8 mouse cellular contexts compared by ENCODE assay signal in the genomic region with DNA sequence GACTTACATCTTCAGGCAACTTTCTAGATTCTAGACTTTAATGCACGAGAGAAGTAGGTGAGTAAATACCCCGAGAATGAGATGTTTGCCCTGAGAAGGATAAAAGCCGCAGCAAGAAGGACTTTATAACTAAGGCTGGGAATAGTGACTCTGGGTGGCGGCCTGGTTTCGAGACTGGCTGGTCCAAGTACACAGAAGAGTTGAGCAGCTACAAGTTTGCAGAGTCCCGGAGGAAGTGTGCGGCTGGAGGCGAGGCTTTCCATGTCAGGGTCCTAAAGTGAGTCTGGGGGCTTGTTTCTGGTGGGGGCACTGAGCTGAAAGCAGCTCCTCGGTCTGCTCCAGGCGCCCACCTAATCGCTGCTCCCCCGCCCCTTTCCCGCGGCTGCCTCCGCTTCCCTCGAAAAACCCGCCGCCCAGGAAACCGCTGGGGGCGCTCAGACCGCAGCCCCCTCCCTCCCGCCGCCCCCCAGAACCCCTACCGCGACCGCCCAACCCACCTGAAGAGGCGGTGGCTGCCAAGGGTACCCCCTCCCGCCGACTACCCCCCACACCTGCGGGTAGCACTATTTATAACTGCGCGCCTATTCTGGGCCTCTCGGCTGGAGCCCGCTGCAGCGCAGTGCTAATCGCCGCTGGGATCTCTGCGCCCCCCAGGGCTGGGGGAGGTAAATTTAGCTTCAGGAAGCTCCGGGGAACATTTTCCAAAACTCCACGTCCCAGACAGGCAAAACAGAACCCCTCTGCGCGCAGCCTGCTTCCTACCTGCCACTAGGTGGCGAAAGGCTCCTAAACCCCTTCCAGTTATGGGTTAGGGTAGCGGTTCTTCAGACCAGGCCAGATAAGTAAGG. TPM values are rescaled to one million over a fixed set of nuclear protein-coding genes. Genes with fewer than 3 reads are reported as not detected.
DNase-seq lines count a peak whose midpoint lies in the region; ATAC-seq and TF ChIP-seq lines count a peak whose summit lies in the region.

No protein-coding gene starts in this region.

- no peaks in the 10 kb centered on the region for H3K9me3 ChIP-seq in intestine, embryonic 15.5 days
- H3K9me3 ChIP-seq in liver, postnatal 0 days (ENCODE audit: low read length): no peaks in the 10 kb centered on the region
- no peaks in the 10 kb centered on the region for H3K9me3 ChIP-seq in neural tube, embryonic 14.5 days (ENCODE audit: control insufficient read depth, low read length)

- peaks cover 3% of the 10 kb centered on the region; the same call in 1 of the 2 replicates for H3K36me3 ChIP-seq in intestine, embryonic 15.5 days
- H3K36me3 ChIP-seq in liver, postnatal 0 days (replicated peaks; ENCODE audit: insufficient read depth, low read length): no peaks in the 10 kb centered on the region
- no peaks in the 10 kb centered on the region for H3K36me3 ChIP-seq in neural tube, embryonic 14.5 days (ENCODE audit: control insufficient read depth, insufficient read depth, low read length)

- peak overlapping the region; percentile 93 for H3K27ac ChIP-seq in intestine, embryonic 15.5 days
- H3K27ac ChIP-seq in liver, postnatal 0 days (ENCODE audit: low read depth): peak overlapping the region; percentile 48; the same call in 1 of the 2 replicates
- H3K27ac ChIP-seq in neural tube, embryonic 14.5 days (ENCODE audit: low read depth, low read length): no peak overlapping the region; the same call in 1 of the 2 replicates

- H3K4me1 ChIP-seq in intestine, embryonic 15.5 days (replicated peaks): peaks cover 38% of the 10 kb centered on the region
- H3K4me1 ChIP-seq in liver, postnatal 0 days (ENCODE audit: insufficient read depth): peaks cover 40% of the 10 kb centered on the region
- peaks cover 23% of the 10 kb centered on the region for H3K4me1 ChIP-seq in neural tube, embryonic 14.5 days (ENCODE audit: control insufficient read depth, insufficient read depth, low read length)

- H3K4me3 ChIP-seq in intestine, embryonic 15.5 days (replicated peaks): peak overlapping the region; percentile 61
- peak overlapping the region; percentile 78 for H3K4me3 ChIP-seq in liver, postnatal 0 days (ENCODE audit: low read depth, low read length)
- H3K4me3 ChIP-seq in neural tube, embryonic 14.5 days (ENCODE audit: low read depth, low read length): peak overlapping the region; percentile 34

- no peak for TF ChIP-seq EP300 in liver, postnatal 0 days (IDR thresholded peaks at IDR 0.05; ENCODE audit: low read depth)

- 0% methylated on average over 44 of the region's 44 CpGs for WGBS in intestine, embryonic 15.5 days
- under 1% methylated on average over 36 of the region's 44 CpGs for WGBS in liver, postnatal 0 days (ENCODE audit: insufficient replicate concordance)
- under 1% methylated on average over 41 of the region's 44 CpGs for WGBS in neural tube, embryonic 14.5 days

- peak overlapping the region; percentile 92 for H3K4me2 ChIP-seq in intestine, embryonic 15.5 days (replicated peaks)
- H3K4me2 ChIP-seq in liver, postnatal 0 days (ENCODE audit: low read depth, low read length): peak overlapping the region; percentile 100
- H3K4me2 ChIP-seq in neural tube, embryonic 14.5 days (ENCODE audit: low read depth, low read length): peak overlapping the region; percentile 97

- ATAC-seq in intestine, embryonic 15.5 days: no peak
- ATAC-seq in liver, postnatal 0 days: no peak
- ATAC-seq in neural tube, embryonic 14.5 days (ENCODE audit: low read depth): no peak

- DNase-seq in right cerebral cortex, adult 18-20 months: peak; percentile 57
- DNase-seq in right cerebral cortex, postnatal 25 days: no peak
- peak; percentile 77 to 80 for DNase-seq in cerebellum, postnatal 14 days
- peak; percentile 71 for DNase-seq in gastrocnemius, postnatal 10 days
- DNase-seq in liver, postnatal 0 days: peak; percentile 67
- peak; percentile 68 for DNase-seq in yolk sac, embryonic 10.5 days (ENCODE audit: low spot score)

- H3K9ac ChIP-seq in intestine, embryonic 15.5 days: peak overlapping the region; percentile 52
- H3K9ac ChIP-seq in liver, postnatal 0 days (replicated peaks): peak overlapping the region; percentile 79
- H3K9ac ChIP-seq in neural tube, embryonic 14.5 days (replicated peaks; ENCODE audit: low read depth, low read length): 0 out of 2 replicates have a peak overlapping the region, but pooled peaks have one; percentile 28

- peak; percentile 94 for TF ChIP-seq CTCF in liver, postnatal 0 days (IDR thresholded peaks at IDR 0.05; ENCODE audit: low read depth)

- H3K27me3 ChIP-seq in intestine, embryonic 15.5 days (replicated peaks): no peaks in the 10 kb centered on the region
- H3K27me3 ChIP-seq in liver, postnatal 0 days (ENCODE audit: insufficient read depth, low read length): peaks cover 12% of the 10 kb centered on the region
- H3K27me3 ChIP-seq in neural tube, embryonic 14.5 days (ENCODE audit: control insufficient read depth, insufficient read depth, low read length): peaks cover 5% of the 10 kb centered on the region; the same call in 1 of the 2 replicates

RNA-seq across cellular contexts. Expression of a gene that starts 1.5 kb away (rescaled TPM):
- total RNA-seq in gastrocnemius, postnatal 10 days (2021): 10 to 100 TPM; 19.1 to 21.8 TPM
- 8.9 and 10.4 TPM in 2 replicates for polyA plus RNA-seq in intestine, embryonic 15.5 days (2015; fragmentation: Nextera tagmentation; extraction: Ambion mirVana)
- polyA plus RNA-seq in liver, postnatal 0 days (2015; fragmentation: Nextera tagmentation; extraction: Ambion mirVana): 4.1 and 4.7 TPM in 2 replicates
- polyA plus RNA-seq in neural tube, embryonic 14.5 days (2014; fragmentation: Nextera tagmentation; extraction: Ambion mirVana): 0.40 and 0.78 TPM in 2 replicates

RNA-seq across cellular contexts. Expression of a gene that starts 6.6 kb away (rescaled TPM):
- under 1 TPM; 0.59 to 0.73 TPM for total RNA-seq in gastrocnemius, postnatal 10 days (2021)
- polyA plus RNA-seq in intestine, embryonic 15.5 days (2015; fragmentation: Nextera tagmentation; extraction: Ambion mirVana): not detected in 2 replicates
- not detected in 2 replicates for polyA plus RNA-seq in liver, postnatal 0 days (2015; fragmentation: Nextera tagmentation; extraction: Ambion mirVana)
- 0.88 and 1.9 TPM in 2 replicates for polyA plus RNA-seq in neural tube, embryonic 14.5 days (2014; fragmentation: Nextera tagmentation; extraction: Ambion mirVana)

RNA-seq across cellular contexts. Expression of a gene that starts 15.6 kb away (rescaled TPM):
- total RNA-seq in gastrocnemius, postnatal 10 days (2021): 10 to 100 TPM; 25.8 to 29.5 TPM
- polyA plus RNA-seq in intestine, embryonic 15.5 days (2015; fragmentation: Nextera tagmentation; extraction: Ambion mirVana): 32.9 and 33.3 TPM in 2 replicates
- 18.8 and 20.0 TPM in 2 replicates for polyA plus RNA-seq in liver, postnatal 0 days (2015; fragmentation: Nextera tagmentation; extraction: Ambion mirVana)
- polyA plus RNA-seq in neural tube, embryonic 14.5 days (2014; fragmentation: Nextera tagmentation; extraction: Ambion mirVana): 29.5 and 30.8 TPM in 2 replicates

RNA-seq across cellular contexts. Expression of a gene that starts 22.2 kb away (rescaled TPM):
- total RNA-seq in gastrocnemius, postnatal 10 days (2021): 10 to 100 TPM; 19.7 to 22.3 TPM
- 383 and 386 TPM in 2 replicates for polyA plus RNA-seq in intestine, embryonic 15.5 days (2015; fragmentation: Nextera tagmentation; extraction: Ambion mirVana)
- 130 and 141 TPM in 2 replicates for polyA plus RNA-seq in liver, postnatal 0 days (2015; fragmentation: Nextera tagmentation; extraction: Ambion mirVana)
- 72.0 and 85.4 TPM in 2 replicates for polyA plus RNA-seq in neural tube, embryonic 14.5 days (2014; fragmentation: Nextera tagmentation; extraction: Ambion mirVana)

RNA-seq across cellular contexts. Expression of a gene that starts 22.2 kb away (rescaled TPM):
- total RNA-seq in gastrocnemius, postnatal 10 days (2021): 10 to 100 TPM; 50.0 to 57.8 TPM
- polyA plus RNA-seq in intestine, embryonic 15.5 days (2015; fragmentation: Nextera tagmentation; extraction: Ambion mirVana): 85.6 and 87.3 TPM in 2 replicates
- 23.8 and 24.7 TPM in 2 replicates for polyA plus RNA-seq in liver, postnatal 0 days (2015; fragmentation: Nextera tagmentation; extraction: Ambion mirVana)
- 4.1 and 18.9 TPM in 2 replicates for polyA plus RNA-seq in neural tube, embryonic 14.5 days (2014; fragmentation: Nextera tagmentation; extraction: Ambion mirVana)

Comparison
In these comparisons a context has a peak if more than half of its experiments do, and no peak if none do; other contexts are left out.
1. H3K9ac ChIP-seq: peak in every context shown above with its lines; median percentile 79 in liver, postnatal 0 days; 52 in intestine, embryonic 15.5 days; 28 in neural tube, embryonic 14.5 days.